Mouse (Mus musculus): ENCODE measurements around the gene Cfi.

DNA sequence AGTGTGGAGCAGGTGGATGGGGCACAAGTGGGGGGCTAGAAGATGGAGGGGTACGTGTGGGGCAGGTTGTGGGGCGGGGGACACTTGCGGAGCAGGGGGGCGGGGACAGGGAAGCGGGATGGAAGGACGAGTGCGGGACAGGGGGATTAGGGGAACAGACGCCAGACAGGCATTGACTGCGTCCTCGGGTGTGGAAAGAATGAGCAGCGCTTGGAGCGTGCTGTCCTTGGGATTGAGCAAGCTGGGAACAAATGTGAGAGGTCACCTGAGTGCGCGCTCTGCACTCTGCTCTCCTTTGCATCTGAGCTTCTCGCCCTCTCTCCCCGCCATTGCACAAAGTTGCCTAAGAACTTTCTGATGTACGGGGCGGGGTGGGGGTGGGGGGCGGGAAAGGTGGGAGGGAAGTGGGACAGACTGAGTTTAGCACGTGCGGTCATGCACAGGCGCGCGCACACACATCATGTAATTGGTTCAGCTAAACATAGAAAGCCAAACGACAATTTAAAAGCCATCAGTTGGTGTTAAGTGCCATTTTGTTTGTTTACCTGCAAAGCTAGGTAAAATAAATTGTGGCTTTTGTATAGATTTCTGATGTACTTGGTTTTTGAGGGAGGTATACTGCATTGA lies 43.6 kb downstream of the Cfi start:
- TF ChIP-seq CTCF (IDR thresholded peaks at IDR 0.05; ENCODE audit: low read depth) (no peak), EP300 (IDR thresholded peaks at IDR 0.05; ENCODE audit: low read depth) (no peak)

Measured in liver, embryonic 14.5 days (tissue).